Mouse (Mus musculus): ENCODE data around the gene Limd1.

- no peak for TF ChIP-seq POLR2A (IDR thresholded peaks at IDR 0.05; ENCODE audit: borderline replicate concordance, extremely low read depth, insufficient read depth, insufficient read length, poor library complexity, severe bottlenecking)
- TF ChIP-seq CTCF (IDR thresholded peaks at IDR 0.05; ENCODE audit: borderline replicate concordance, extremely low read depth, insufficient read depth, insufficient read length), result no peak
These were observed 61.3 kb downstream of the Limd1 start for GRCm38 (mm10) chr9:123539823-123540222.

Measured in brain, embryonic 14.5 days (tissue).